Mouse (Mus musculus): ENCODE measurements around the gene Lyrm9. TPM values are rescaled to one million over a fixed set of nuclear protein-coding genes. Genes with fewer than 3 reads are reported as not detected.

The Lyrm9 gene
- polyA plus RNA-seq, 1 experiment from 2014 or later = 12.9 TPM

- H3K4me1 ChIP-seq (ENCODE audit: insufficient read depth) = peaks cover 40% of the 10 kb centered on the region
- TF ChIP-seq CTCF (IDR thresholded peaks at IDR 0.05; ENCODE audit: low read depth) = no peak
- no peak for TF ChIP-seq EP300 (IDR thresholded peaks at IDR 0.05; ENCODE audit: low read depth)
- no peak for ATAC-seq
- no peaks in the 10 kb centered on the region for H3K9me3 ChIP-seq (ENCODE audit: low read length)
- WGBS (ENCODE audit: insufficient replicate concordance) = 80% methylated on average over 4 of the region's 4 CpGs
- no peak overlapping the region for H3K9ac ChIP-seq (replicated peaks)
- no peak for DNase-seq
- H3K4me3 ChIP-seq (ENCODE audit: low read depth, low read length) = no peak overlapping the region
- H3K27me3 ChIP-seq (ENCODE audit: insufficient read depth, low read length) = no peaks in the 10 kb centered on the region
- no peaks in the 10 kb centered on the region for H3K36me3 ChIP-seq (replicated peaks; ENCODE audit: insufficient read depth, low read length)
- no peak overlapping the region for H3K4me2 ChIP-seq (ENCODE audit: low read depth, low read length)
- H3K27ac ChIP-seq (ENCODE audit: low read depth) = peak overlapping the region; percentile 88
Observed at GRCm38 (mm10) chr11:78831716-78832115, 5.3 kb downstream of the Lyrm9 start.

- H3K9ac ChIP-seq (replicated peaks) = no peak overlapping the region
- no peaks in the 10 kb centered on the region for H3K9me3 ChIP-seq (ENCODE audit: low read length)
- H3K4me1 ChIP-seq (ENCODE audit: insufficient read depth) = peaks cover 36% of the 10 kb centered on the region
- H3K4me2 ChIP-seq (ENCODE audit: low read depth, low read length) = peak overlapping the region; percentile 61
- H3K4me3 ChIP-seq (ENCODE audit: low read depth, low read length) = no peak overlapping the region
- TF ChIP-seq CTCF (IDR thresholded peaks at IDR 0.05; ENCODE audit: low read depth) (no peak), EP300 (IDR thresholded peaks at IDR 0.05; ENCODE audit: low read depth) (no peak)
- DNase-seq (no peak), ATAC-seq (peak; percentile 54)
- H3K27me3 ChIP-seq (ENCODE audit: insufficient read depth, low read length) = no peaks in the 10 kb centered on the region
- H3K27ac ChIP-seq (ENCODE audit: low read depth) = peak overlapping the region; percentile 88
- 62% methylated on average over 10 of the region's 10 CpGs for WGBS (ENCODE audit: insufficient replicate concordance)
- H3K36me3 ChIP-seq (replicated peaks; ENCODE audit: insufficient read depth, low read length) = no peaks in the 10 kb centered on the region
Observed at GRCm38 (mm10) chr11:78832117-78832726, 5.8 kb downstream of the Lyrm9 start.

DNA sequence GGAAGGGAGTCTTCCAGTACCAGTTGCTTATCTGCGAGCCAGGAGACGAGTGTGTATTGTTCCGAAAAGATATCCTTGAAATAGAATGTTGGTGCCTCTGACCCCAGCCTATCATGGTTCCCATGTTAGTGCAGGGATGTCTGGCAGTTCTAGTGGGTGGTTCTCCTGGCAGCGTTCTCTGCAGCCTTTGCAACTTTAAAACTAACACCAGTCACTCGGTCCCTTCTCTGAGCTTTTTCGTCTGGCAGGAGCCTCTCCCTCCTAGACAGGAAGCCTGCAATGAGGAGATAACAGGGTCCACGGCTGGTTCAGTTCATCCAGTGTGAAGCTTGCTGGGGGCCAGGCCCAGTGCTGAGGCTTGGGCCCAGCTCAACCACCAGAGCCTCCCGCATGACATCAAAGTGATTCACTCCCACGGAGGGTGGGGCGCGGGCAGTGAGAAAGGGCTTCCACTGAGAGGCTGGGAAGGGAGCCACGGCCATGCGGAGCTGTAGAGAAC, 6.5 kb downstream of the Lyrm9 start:
- Histone ChIP-seq H3K9ac (replicated peaks) (no peak overlapping the region), H3K36me3 (replicated peaks; ENCODE audit: insufficient read depth, low read length) (no peaks in the 10 kb centered on the region), H3K27me3 (ENCODE audit: insufficient read depth, low read length) (no peaks in the 10 kb centered on the region), H3K4me1 (ENCODE audit: insufficient read depth) (peaks cover 36% of the 10 kb centered on the region), H3K4me2 (ENCODE audit: low read depth, low read length) (peak overlapping the region; percentile 61), H3K9me3 (ENCODE audit: low read length) (no peaks in the 10 kb centered on the region), H3K4me3 (ENCODE audit: low read depth, low read length) (no peak overlapping the region), H3K27ac (ENCODE audit: low read depth) (peak overlapping the region; percentile 88)
- 33% methylated on average over 13 of the region's 13 CpGs for WGBS (ENCODE audit: insufficient replicate concordance)
- ATAC-seq (peak; percentile 94), DNase-seq (peak; percentile 75)
- TF ChIP-seq CTCF (IDR thresholded peaks at IDR 0.05; ENCODE audit: low read depth) (no peak), EP300 (IDR thresholded peaks at IDR 0.05; ENCODE audit: low read depth) (peak; percentile 95)

GRCm38 (mm10) chr11:78836486-78836885, 10.1 kb downstream of the Lyrm9 start:
- DNase-seq = no peak
- Histone ChIP-seq H3K4me1 (ENCODE audit: insufficient read depth) (peaks cover 20% of the 10 kb centered on the region), H3K36me3 (replicated peaks; ENCODE audit: insufficient read depth, low read length) (no peaks in the 10 kb centered on the region; the same call in 1 of the 2 replicates), H3K27ac (ENCODE audit: low read depth) (no peak overlapping the region), H3K27me3 (ENCODE audit: insufficient read depth, low read length) (no peaks in the 10 kb centered on the region), H3K9me3 (ENCODE audit: low read length) (no peaks in the 10 kb centered on the region), H3K4me2 (ENCODE audit: low read depth, low read length) (no peak overlapping the region), H3K9ac (replicated peaks) (no peak overlapping the region), H3K4me3 (ENCODE audit: low read depth, low read length) (no peak overlapping the region)
- no peak for ATAC-seq
- TF ChIP-seq CTCF (IDR thresholded peaks at IDR 0.05; ENCODE audit: low read depth) (no peak), EP300 (IDR thresholded peaks at IDR 0.05; ENCODE audit: low read depth) (no peak)
- 85% methylated on average over 4 of the region's 4 CpGs for WGBS (ENCODE audit: insufficient replicate concordance)

GRCm38 (mm10) chr11:78837989-78838388, 11.6 kb downstream of the Lyrm9 start:
- DNase-seq (peak; percentile 86), ATAC-seq (peak; percentile 45; the same call in 1 of the 2 replicates)
- Histone ChIP-seq H3K27me3 (ENCODE audit: insufficient read depth, low read length) (no peaks in the 10 kb centered on the region), H3K4me3 (ENCODE audit: low read depth, low read length) (no peak overlapping the region), H3K36me3 (replicated peaks; ENCODE audit: insufficient read depth, low read length) (no peaks in the 10 kb centered on the region; the same call in 1 of the 2 replicates), H3K4me2 (ENCODE audit: low read depth, low read length) (no peak overlapping the region), H3K4me1 (ENCODE audit: insufficient read depth) (peaks cover 10% of the 10 kb centered on the region), H3K9me3 (ENCODE audit: low read length) (no peaks in the 10 kb centered on the region), H3K9ac (replicated peaks) (no peak overlapping the region), H3K27ac (ENCODE audit: low read depth) (no peak overlapping the region)
- no peak for TF ChIP-seq EP300 (IDR thresholded peaks at IDR 0.05; ENCODE audit: low read depth)
- TF ChIP-seq CTCF (IDR thresholded peaks at IDR 0.05; ENCODE audit: low read depth) = peak; percentile 81
- WGBS (ENCODE audit: insufficient replicate concordance) = 14% methylated on average over 11 of the region's 11 CpGs

DNA sequence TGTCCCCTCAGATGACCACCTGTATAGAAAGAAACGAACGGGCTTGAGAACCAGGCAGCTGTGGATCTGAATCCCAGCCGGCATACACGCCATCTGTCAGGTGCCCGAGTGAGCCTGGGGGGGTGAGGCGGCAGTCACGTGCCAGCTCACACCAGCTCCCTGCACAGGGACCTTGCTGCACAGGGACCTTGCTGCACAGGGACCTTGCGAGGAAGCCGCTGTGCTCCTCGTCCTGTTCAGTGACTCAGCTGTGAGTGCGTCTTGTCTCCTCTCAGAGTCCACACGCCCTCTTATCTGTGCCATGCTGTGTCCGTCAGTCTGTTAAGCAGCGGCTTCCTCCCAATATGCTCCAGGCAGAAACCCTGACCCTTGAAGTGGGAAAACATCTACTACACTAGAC, 13.1 kb downstream of the Lyrm9 start:
- Histone ChIP-seq H3K4me2 (ENCODE audit: low read depth, low read length) (no peak overlapping the region), H3K4me3 (ENCODE audit: low read depth, low read length) (no peak overlapping the region), H3K9me3 (ENCODE audit: low read length) (no peaks in the 10 kb centered on the region), H3K27me3 (ENCODE audit: insufficient read depth, low read length) (no peaks in the 10 kb centered on the region), H3K4me1 (ENCODE audit: insufficient read depth) (no peaks in the 10 kb centered on the region), H3K9ac (replicated peaks) (no peak overlapping the region), H3K27ac (ENCODE audit: low read depth) (no peak overlapping the region), H3K36me3 (replicated peaks; ENCODE audit: insufficient read depth, low read length) (no peaks in the 10 kb centered on the region; the same call in 1 of the 2 replicates)
- TF ChIP-seq CTCF (IDR thresholded peaks at IDR 0.05; ENCODE audit: low read depth) = no peak
- TF ChIP-seq EP300 (IDR thresholded peaks at IDR 0.05; ENCODE audit: low read depth) = no peak
- no peak for DNase-seq
- no peak for ATAC-seq
- 69% methylated on average over 14 of the region's 14 CpGs for whole genome bisulfite sequencing (ENCODE audit: insufficient replicate concordance)
